Comparison of ENCODE assay signal across 17 mouse cellular contexts in the genomic region with DNA sequence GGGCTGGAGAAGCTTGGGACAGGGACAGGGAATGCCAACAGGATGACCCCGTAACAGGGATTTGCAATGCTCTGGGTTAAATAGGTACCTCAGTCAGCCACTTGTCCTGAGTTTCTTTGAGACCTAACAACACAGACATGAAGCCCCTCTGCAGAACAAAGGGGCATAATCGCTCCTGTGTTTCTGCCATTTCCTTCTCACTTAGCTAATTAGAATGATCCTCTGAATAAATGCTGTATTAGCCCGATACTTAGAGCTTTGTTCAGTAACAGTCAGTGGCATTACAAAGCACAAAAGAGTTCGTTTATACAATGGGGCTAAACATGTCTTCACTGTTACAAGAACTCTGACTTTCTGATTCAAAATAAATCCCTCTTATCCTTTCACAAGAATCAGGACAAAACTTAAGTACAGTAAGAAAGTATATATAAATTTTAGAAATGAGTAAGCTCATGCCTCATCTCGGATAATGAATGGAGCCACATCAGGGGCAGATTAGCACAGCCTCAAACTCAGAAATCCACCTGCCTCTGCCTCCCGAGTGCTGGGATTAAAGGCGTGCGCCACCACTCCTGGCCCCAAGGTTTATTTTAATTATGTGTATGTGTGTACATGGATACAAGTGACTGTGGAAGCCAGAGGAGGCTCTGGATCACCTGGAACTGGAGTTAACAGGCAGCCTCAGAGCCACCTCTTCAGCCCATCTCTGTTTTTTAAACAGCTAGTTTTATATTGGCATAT.
"Had no signal": no experiment of that assay in that cellular context is flagged by ENCODE, and none has a peak within 500 bp of the region (broad histone marks: within the 10 kb centered on the region; RNA-seq: fewer than 3 reads in every experiment).

No protein-coding gene starts in this region.

- H3K4me2 ChIP-seq: lung, embryonic 15.5 days; midbrain, embryonic 12.5 days; neural tube, embryonic 12.5 days; stomach, embryonic 15.5 days had no signal

- H3K27me3 ChIP-seq: stomach, embryonic 15.5 days had no signal

- DNase-seq: liver, postnatal 0 days; lung, adult 2 months; lung, postnatal 14 days; lung, postnatal 36 days; midbrain, embryonic 14.5 days; right cerebral cortex, postnatal 14 days; thymus, adult 2 months; thymus, postnatal 25 days; thymus, postnatal 4 days had no signal

- H3K9me3 ChIP-seq: lung, embryonic 15.5 days; megakaryocyte, embryonic 14.5 days; midbrain, embryonic 12.5 days; neural tube, embryonic 12.5 days; stomach, embryonic 15.5 days had no signal

- H3K4me1 ChIP-seq: midbrain, embryonic 12.5 days; neural tube, embryonic 12.5 days; stomach, embryonic 15.5 days had no signal

- ATAC-seq: liver, postnatal 0 days; lung, postnatal 0 days had no signal

- H3K4me3 ChIP-seq: lung, embryonic 15.5 days; megakaryocyte, embryonic 14.5 days; midbrain, embryonic 12.5 days; neural tube, embryonic 12.5 days; stomach, embryonic 15.5 days had no signal

- H3K9ac ChIP-seq: liver, postnatal 0 days; lung, embryonic 15.5 days; midbrain, embryonic 12.5 days; neural tube, embryonic 12.5 days; stomach, embryonic 15.5 days had no signal

- H3K36me3 ChIP-seq: lung, embryonic 15.5 days; midbrain, embryonic 12.5 days; neural tube, embryonic 12.5 days; stomach, embryonic 15.5 days had no signal

- H3K27ac ChIP-seq: lung, embryonic 15.5 days; macrophage; midbrain, embryonic 12.5 days; neural tube, embryonic 12.5 days; stomach, embryonic 15.5 days; stomach, postnatal 0 days had no signal
